Mouse (Mus musculus) stomach, postnatal 0 days (tissue): ENCODE data around the gene Myom1. TPM values are rescaled to one million over a fixed set of nuclear protein-coding genes. Genes with fewer than 3 reads are reported as not detected.
A peak's percentile ranks its signal among the peaks of the same experiment; 100 is the strongest.

ENCODE experiments used
- ATAC-seq: fragments of 200-750 bp; cut with Nextera tagmentation; 2 replicates; pipeline ENCODE4 v1.8.0; 2017; ENCODE audit not compliant: low FRiP score, low TSS enrichment
- DNase-seq: peaks from one replicate; pipeline ENCODE4 v3.0.0-alpha.2; 2016; ENCODE audit warnings: low spot score
- H3K27ac ChIP-seq: fragments of 300-500 bp; sonication (generic); replicated peaks from 2 replicates; pipeline ENCODE4 v1.5.1; 2014; ENCODE audit warnings: mild to moderate bottlenecking, control low read depth
- H3K27me3 ChIP-seq: fragments of 300-500 bp; sonication (generic); 2 replicates; pipeline ENCODE4 v1.6.1; 2014; ENCODE audit warnings: low read length; ENCODE audit not compliant: control insufficient read depth, insufficient read depth
- H3K36me3 ChIP-seq: fragments of 300-500 bp; sonication (generic); 2 replicates; pipeline ENCODE4 v1.6.1; 2014; ENCODE audit warnings: low read length, mixed read lengths; ENCODE audit not compliant: control insufficient read depth, insufficient read depth
- H3K4me1 ChIP-seq: fragments of 300-500 bp; sonication (generic); replicated peaks from 2 replicates; pipeline ENCODE4 v1.6.1; 2014; ENCODE audit warnings: antibody characterized with exemption; ENCODE audit not compliant: control insufficient read depth, insufficient read depth
- H3K4me2 ChIP-seq: fragments of 300-500 bp; sonication (generic); replicated peaks from 2 replicates; pipeline ENCODE4 v1.6.1; 2014; ENCODE audit warnings: low read depth, mild to moderate bottlenecking, control low read depth, moderate library complexity
- H3K4me3 ChIP-seq: fragments of 300-500 bp; sonication (generic); 2 replicates; pipeline ENCODE4 v1.5.1; 2014; ENCODE audit warnings: low read depth, low read length, control low read depth
- H3K9ac ChIP-seq: fragments of 300-500 bp; sonication (generic); 2 replicates; pipeline ENCODE4 v1.6.1; 2014; ENCODE audit warnings: mild to moderate bottlenecking, low read length, control low read depth, mixed read lengths
- H3K9me3 ChIP-seq: fragments of 300-500 bp; sonication (generic); 2 replicates; pipeline ENCODE4 v1.6.1; 2016; ENCODE audit warnings: low read length; ENCODE audit not compliant: control insufficient read depth
- CTCF ChIP-seq: IDR thresholded peaks from 2 replicates; pipeline ENCODE4 v1.5.1; 2016; ENCODE audit warnings: antibody characterized with exemption, low read depth, mild to moderate bottlenecking, moderate library complexity
- EP300 ChIP-seq: optimal IDR thresholded peaks from 2 replicates; pipeline ENCODE3; 2016; ENCODE audit warnings: antibody characterized with exemption
- WGBS: fragments of 180-500 bp; shearing (Covaris S2); extraction: QIAGEN DNeasy Blood & Tissue Kit; methylation state at CpG from one replicate; pipeline ENCODE4 v1.1.7; 2014; 5-methylcytosine and 5-hydroxymethylcytosine counted together
- polyA plus RNA-seq: library from polyadenylated mRNA; unstranded; fragments of >200 nt; fragmentation: Nextera tagmentation; extraction: Ambion mirVana; gene quantifications from 2 replicates; pipeline ENCODE4 v1.2.1, GENCODE M21; 2015

The Myom1 gene
- polyA plus RNA-seq, 1 experiment from 2014 or later, result 9.8 TPM

GRCm38 (mm10) chr17:70989991-70990390 is 12.4 kb upstream of the Myom1 start:
- 0 out of 2 replicates have a peak, but pooled peaks cover 2% of the 10 kb centered on the region for H3K4me1 ChIP-seq

GRCm38 (mm10) chr17:70990403-70991303 is 11.8 kb upstream of the Myom1 start:
- DNase-seq (peak; percentile 91), ATAC-seq (peak; percentile 89)
- Histone ChIP-seq H3K4me2 (peak overlapping the region; percentile 84), H3K27ac (peak overlapping the region; percentile 95), H3K36me3 (peaks cover 7% of the 10 kb centered on the region), H3K9me3 (no peaks in the 10 kb centered on the region), H3K4me1 (0 out of 2 replicates have a peak, but pooled peaks cover 2% of the 10 kb centered on the region), H3K4me3 (peak overlapping the region; percentile 89), H3K9ac (peak overlapping the region; percentile 85), H3K27me3 (no peaks in the 10 kb centered on the region)
- 1% methylated on average over 68 of the region's 70 CpGs for WGBS
- peak; percentile 89 for TF ChIP-seq EP300
- TF ChIP-seq CTCF, result no peak

More at GRCm38 (mm10) chr17:70989991-70990390, 12.4 kb upstream of the Myom1 start:
- ATAC-seq, result peak; percentile 51
- Histone ChIP-seq H3K4me2 (peak overlapping the region; percentile 84), H3K27me3 (no peaks in the 10 kb centered on the region), H3K4me3 (peak overlapping the region; percentile 89), H3K9ac (peak overlapping the region; percentile 85), H3K36me3 (peaks cover 8% of the 10 kb centered on the region), H3K27ac (peak overlapping the region; percentile 95), H3K9me3 (no peaks in the 10 kb centered on the region)
- TF ChIP-seq EP300 (no peak), CTCF (no peak)
- 1% methylated on average over 24 of the region's 24 CpGs for WGBS
- DNase-seq, result peak; percentile 66

- no peak overlapping the region for H3K4me2 ChIP-seq
- TF ChIP-seq CTCF (peak; percentile 60), EP300 (no peak)
- H3K9ac ChIP-seq, result no peak overlapping the region
- no peaks in the 10 kb centered on the region for H3K9me3 ChIP-seq
- H3K36me3 ChIP-seq, result peaks cover 5% of the 10 kb centered on the region
- H3K4me3 ChIP-seq, result no peak overlapping the region
- H3K4me1 ChIP-seq, result 0 out of 2 replicates have a peak, but pooled peaks cover 2% of the 10 kb centered on the region
- ATAC-seq (no peak), DNase-seq (no peak)
- H3K27ac ChIP-seq, result peak overlapping the region; percentile 65
- 82% methylated on average over 16 of the region's 16 CpGs for WGBS
- no peaks in the 10 kb centered on the region for H3K27me3 ChIP-seq
Measured at GRCm38 (mm10) chr17:70991706-70992625, 10.5 kb upstream of the Myom1 start.

GRCm38 (mm10) chr17:70992662-70993061 is 9.8 kb upstream of the Myom1 start:
- H3K27ac ChIP-seq, result peak overlapping the region; percentile 65
- no peak for DNase-seq
- H3K4me2 ChIP-seq, result no peak overlapping the region
- WGBS, result 68% methylated on average over 9 of the region's 9 CpGs
- ATAC-seq, result no peak
- TF ChIP-seq EP300 (no peak), CTCF (no peak)
- H3K9ac ChIP-seq, result no peak overlapping the region
- H3K27me3 ChIP-seq, result no peaks in the 10 kb centered on the region
- peaks cover 5% of the 10 kb centered on the region for H3K36me3 ChIP-seq
- H3K4me1 ChIP-seq, result 0 out of 2 replicates have a peak, but pooled peaks cover 2% of the 10 kb centered on the region
- H3K9me3 ChIP-seq, result no peaks in the 10 kb centered on the region
- H3K4me3 ChIP-seq, result no peak overlapping the region

GRCm38 (mm10) chr17:70993385-70993807 is 9.0 kb upstream of the Myom1 start:
- no peaks in the 10 kb centered on the region for H3K9me3 ChIP-seq
- H3K27me3 ChIP-seq, result no peaks in the 10 kb centered on the region
- H3K9ac ChIP-seq, result no peak overlapping the region
- peak overlapping the region; percentile 42; the same call in 1 of the 2 replicates for H3K27ac ChIP-seq
- DNase-seq, result no peak
- WGBS, result 3% methylated on average over 3 of the region's 3 CpGs
- H3K4me1 ChIP-seq, result 0 out of 2 replicates have a peak, but pooled peaks cover 2% of the 10 kb centered on the region
- peaks cover 5% of the 10 kb centered on the region for H3K36me3 ChIP-seq
- no peak overlapping the region for H3K4me3 ChIP-seq
- H3K4me2 ChIP-seq, result no peak overlapping the region
- ATAC-seq, result peak; percentile 39; the same call in 1 of the 2 replicates
- peak; percentile 72 for TF ChIP-seq EP300
- no peak for TF ChIP-seq CTCF
